Mouse (Mus musculus) cerebellum, adult 2 months (tissue): Measurements from ENCODE around the gene Usp47.

Source experiments
- CTCF ChIP-seq: fragments of 200-500 bp; IDR thresholded peaks from 2 replicates; pipeline ENCODE4 v1.5.1; 2011; ENCODE audit warnings: low read depth, mild to moderate bottlenecking, control low read depth, low read length, moderate library complexity, borderline replicate concordance; ENCODE audit not compliant: insufficient read depth
- POLR2A ChIP-seq: fragments of 200-500 bp; IDR thresholded peaks from 2 replicates; pipeline ENCODE4 v1.6.1; 2011; ENCODE audit warnings: low read length, control low read depth, borderline replicate concordance; ENCODE audit not compliant: insufficient read depth

- no peak for TF ChIP-seq POLR2A
- TF ChIP-seq CTCF: no peak
Observed at GRCm38 (mm10) chr7:112158316-112158741, 135.0 kb downstream of the Usp47 start.
